Mouse (Mus musculus): Measurements from ENCODE around the gene Gal3st3. TPM values are rescaled to one million over a fixed set of nuclear protein-coding genes. Genes with fewer than 3 reads are reported as not detected.

The Gal3st3 gene
- polyA plus RNA-seq (2012; ENCODE audit: low replicate concordance) = not detected in 2 replicates

GRCm38 (mm10) chr19:5297903-5298800, at the start of gene Gal3st3:
Gal3st3 (plus strand) TSS chr19:5298331.

GRCm38 (mm10) chr19:5272801-5273733, 25.1 kb upstream of the Gal3st3 start, which contains the start of gene Pacs1:
Pacs1 (minus strand) TSS chr19:5273119.

GRCm38 (mm10) chr19:5294972-5295735, 3.0 kb upstream of the Gal3st3 start, which contains the start of gene Sf3b2:
Sf3b2 (minus strand) TSS chr19:5295455.

DNA sequence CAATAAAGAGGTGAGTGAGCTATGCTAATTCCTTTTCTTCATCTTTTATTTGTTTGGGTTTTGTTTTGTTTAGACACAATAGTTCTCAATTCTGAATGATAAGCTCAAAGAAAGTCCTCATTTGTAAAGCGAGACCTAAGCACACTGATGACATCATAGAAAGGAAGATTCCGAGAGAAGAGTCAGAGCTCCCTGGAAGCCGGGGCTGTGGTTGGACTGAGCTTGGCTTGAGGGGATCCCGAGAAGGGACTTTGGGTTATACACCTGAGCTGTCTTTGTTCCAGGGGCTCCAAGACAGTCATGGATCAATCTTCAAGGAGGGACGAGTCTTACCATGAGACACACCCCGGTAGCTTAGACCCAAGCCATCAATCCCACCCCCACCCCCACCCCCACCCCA, 37.3 kb downstream of the Gal3st3 start, which contains the start of gene Catsper1:
TSS of gene Catsper1 (plus strand) at position 301 of the 400 bp plus-strand sequence.

GRCm38 (mm10) chr19:5349502-5349873, 51.4 kb downstream of the Gal3st3 start, which contains the start of gene Cst6:
Cst6 (minus strand) TSS chr19:5349574.

Other genes with a start within 250 kb of the Gal3st3 start
- 2.1 and 4.0 TPM in 2 replicates for gene Rin1, start 247.8 kb upstream of the Gal3st3 start, polyA plus RNA-seq (2012; ENCODE audit: low replicate concordance)
- gene Cd248, start 230.3 kb upstream of the Gal3st3 start, polyA plus RNA-seq (2012; ENCODE audit: low replicate concordance) = 0.21 and 1.8 TPM in 2 replicates
- 1.0 and 1.3 TPM in 2 replicates for gene Tmem151a, start 212.8 kb upstream of the Gal3st3 start, polyA plus RNA-seq (2012; ENCODE audit: low replicate concordance)
- 10.9 and 21.1 TPM in 2 replicates for gene Yif1a, start 209.8 kb upstream of the Gal3st3 start, polyA plus RNA-seq (2012; ENCODE audit: low replicate concordance)
- gene Cnih2, start 199.8 kb upstream of the Gal3st3 start, polyA plus RNA-seq (2012; ENCODE audit: low replicate concordance) = 1.5 and 5.0 TPM in 2 replicates
- gene Rab1b, start 191.3 kb upstream of the Gal3st3 start, polyA plus RNA-seq (2012; ENCODE audit: low replicate concordance) = 262 and 428 TPM in 2 replicates
- gene Klc2, start 179.8 kb upstream of the Gal3st3 start, polyA plus RNA-seq (2012; ENCODE audit: low replicate concordance) = 56.4 and 62.5 TPM in 2 replicates
- 58.7 and 139 TPM in 2 replicates for gene Pacs1, start 25.2 kb upstream of the Gal3st3 start, polyA plus RNA-seq (2012; ENCODE audit: low replicate concordance)
- gene Sf3b2, start 2.9 kb upstream of the Gal3st3 start, polyA plus RNA-seq (2012; ENCODE audit: low replicate concordance) = 305 and 456 TPM in 2 replicates
- gene Catsper1, start 37.4 kb downstream of the Gal3st3 start, polyA plus RNA-seq (2012; ENCODE audit: low replicate concordance) = not detected in 2 replicates
- 0.84 TPM in 1 of 2 replicates, not detected in the other for gene Cst6, start 51.2 kb downstream of the Gal3st3 start, polyA plus RNA-seq (2012; ENCODE audit: low replicate concordance)
- 22.5 and 33.0 TPM in 2 replicates for gene Eif1ad, start 68.4 kb downstream of the Gal3st3 start, polyA plus RNA-seq (2012; ENCODE audit: low replicate concordance)
- gene Banf1, start 68.8 kb downstream of the Gal3st3 start, polyA plus RNA-seq (2012; ENCODE audit: low replicate concordance) = 60.4 and 65.3 TPM in 2 replicates
- gene Sart1, start 90.4 kb downstream of the Gal3st3 start, polyA plus RNA-seq (2012; ENCODE audit: low replicate concordance) = 110 and 179 TPM in 2 replicates
- 0.49 and 0.58 TPM in 2 replicates for gene Tsga10ip, start 104.2 kb downstream of the Gal3st3 start, polyA plus RNA-seq (2012; ENCODE audit: low replicate concordance)
- gene Drap1, start 126.6 kb downstream of the Gal3st3 start, polyA plus RNA-seq (2012; ENCODE audit: low replicate concordance) = 303 and 479 TPM in 2 replicates
- 107 and 177 TPM in 2 replicates for gene AI837181, start 126.8 kb downstream of the Gal3st3 start, polyA plus RNA-seq (2012; ENCODE audit: low replicate concordance)
- 0.48 and 1.9 TPM in 2 replicates for gene Fosl1, start 149.2 kb downstream of the Gal3st3 start, polyA plus RNA-seq (2012; ENCODE audit: low replicate concordance)
- gene Ccdc85b, start 159.6 kb downstream of the Gal3st3 start, polyA plus RNA-seq (2012; ENCODE audit: low replicate concordance) = 10.9 and 19.5 TPM in 2 replicates
- 31.3 and 343 TPM in 2 replicates for gene Fibp, start 162.3 kb downstream of the Gal3st3 start, polyA plus RNA-seq (2012; ENCODE audit: low replicate concordance)
- gene Ctsw, start 170.2 kb downstream of the Gal3st3 start, polyA plus RNA-seq (2012; ENCODE audit: low replicate concordance) = 5.4 and 7.6 TPM in 2 replicates
- gene Efemp2, start 175.6 kb downstream of the Gal3st3 start, polyA plus RNA-seq (2012; ENCODE audit: low replicate concordance) = 0.41 and 1.7 TPM in 2 replicates
- 61.7 and 62.0 TPM in 2 replicates for gene Mus81, start 190.1 kb downstream of the Gal3st3 start, polyA plus RNA-seq (2012; ENCODE audit: low replicate concordance)
- 1,270 and 1,994 TPM in 2 replicates for gene Cfl1, start 192.1 kb downstream of the Gal3st3 start, polyA plus RNA-seq (2012; ENCODE audit: low replicate concordance)
- 0.41 and 1.1 TPM in 2 replicates for gene 1700020D05Rik, start 205.5 kb downstream of the Gal3st3 start, polyA plus RNA-seq (2012; ENCODE audit: low replicate concordance)
- 3.6 and 8.4 TPM in 2 replicates for gene Snx32, start 212.2 kb downstream of the Gal3st3 start, polyA plus RNA-seq (2012; ENCODE audit: low replicate concordance)